Mouse (Mus musculus) liver, adult (tissue): ENCODE data around the gene Paics.

Experiments used
- GATA4 ChIP-seq: IDR thresholded peaks from 2 replicates; pipeline ENCODE4 v1.6.1; 2014; ENCODE audit warnings: mild to moderate bottlenecking, low read length; ENCODE audit not compliant: insufficient replicate concordance

Paics gene

GRCm38 (mm10) chr5:76974207-76974553, 23.1 kb downstream of the Paics start:
- no peak for TF ChIP-seq GATA4

- TF ChIP-seq GATA4, result no peak
These were observed 23.6 kb downstream of the Paics start, which contains the start of gene Srp72 for GRCm38 (mm10) chr5:76974554-76975285. Gene Srp72, plus strand, starts transcription at chr5:76974683.

GRCm38 (mm10) chr5:76975736-76976135, 24.6 kb downstream of the Paics start:
- no peak for TF ChIP-seq GATA4

- TF ChIP-seq GATA4, result no peak
These were observed 32.9 kb downstream of the Paics start for GRCm38 (mm10) chr5:76984015-76984414.

- no peak for TF ChIP-seq GATA4
These were observed 39.7 kb downstream of the Paics start for GRCm38 (mm10) chr5:76990789-76991188.

GRCm38 (mm10) chr5:76993174-76993814, 42.2 kb downstream of the Paics start:
- TF ChIP-seq GATA4, result no peak

DNA sequence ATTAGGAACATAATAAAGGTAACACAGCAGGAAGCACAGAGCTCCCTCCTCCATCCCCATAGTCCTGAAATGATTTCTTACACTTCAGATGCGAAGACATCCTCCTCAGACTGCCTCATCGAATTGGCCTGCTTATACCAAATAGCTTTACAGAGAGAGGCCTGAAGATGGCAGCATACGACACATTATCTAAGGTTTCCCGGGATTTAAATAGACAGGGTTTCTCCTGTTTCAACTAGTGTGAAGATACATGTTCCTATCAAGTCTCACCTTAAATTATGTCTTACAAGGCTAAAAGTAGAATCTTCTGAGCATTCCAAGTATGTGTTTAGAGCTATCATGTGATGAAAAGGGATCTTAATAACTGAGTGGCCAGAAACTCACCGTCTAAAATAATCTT, 47.3 kb downstream of the Paics start:
- no peak for TF ChIP-seq GATA4

- TF ChIP-seq GATA4, result no peak
These were observed 50.1 kb downstream of the Paics start for GRCm38 (mm10) chr5:77001192-77001591.

DNA sequence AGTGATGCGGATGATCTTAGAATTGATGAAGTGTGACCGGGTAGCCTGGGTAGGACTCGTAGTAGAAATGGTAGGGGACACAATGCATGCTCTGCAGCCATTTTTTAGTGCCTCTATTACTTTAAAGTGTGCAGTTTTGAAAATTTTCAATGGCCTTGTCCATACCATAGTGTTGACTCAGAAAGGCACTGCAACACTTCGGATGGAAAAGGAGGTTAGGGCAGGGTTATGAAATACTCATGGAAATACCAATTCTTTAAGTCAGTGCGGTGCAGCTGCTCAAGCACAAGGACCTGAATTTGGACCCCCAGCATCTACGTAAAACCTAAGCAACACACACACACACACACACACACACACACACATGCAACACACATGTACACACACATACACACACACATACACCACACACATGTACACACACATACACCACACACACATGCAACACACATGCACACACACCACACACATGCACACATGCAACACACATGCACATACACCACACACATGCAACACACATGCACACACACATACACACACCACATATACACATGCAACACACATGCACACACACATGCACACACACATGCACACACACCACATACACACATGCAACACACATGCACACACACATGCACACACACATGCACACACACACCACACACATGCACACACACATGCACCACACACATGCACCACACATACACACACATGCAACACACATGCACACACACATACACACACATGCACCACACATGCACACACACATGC, 53.1 kb downstream of the Paics start, which contains the start of gene Arl9:
Gene Arl9, plus strand, starts transcription at position 5 of the 771 bp plus-strand sequence.
- no peak for TF ChIP-seq GATA4

DNA sequence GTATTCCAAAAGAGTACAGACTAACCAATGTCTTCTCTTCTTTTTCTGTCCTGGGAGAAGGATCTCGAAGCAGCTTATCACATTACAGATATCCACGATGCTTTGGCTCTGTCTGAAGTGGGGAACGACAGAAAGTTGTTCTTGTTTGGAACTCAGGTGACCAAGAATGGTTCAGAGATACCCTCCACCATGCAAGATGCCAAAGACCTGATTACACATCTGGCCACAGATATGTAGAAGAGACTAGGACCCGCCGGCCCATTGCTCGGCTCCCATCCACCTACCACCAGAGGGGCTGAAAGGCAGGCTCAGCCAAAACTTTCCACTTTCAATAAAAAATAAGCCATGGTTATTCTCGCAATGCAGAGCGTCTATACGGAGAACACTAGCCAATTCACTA, 59.2 kb downstream of the Paics start:
- TF ChIP-seq GATA4, result no peak

DNA sequence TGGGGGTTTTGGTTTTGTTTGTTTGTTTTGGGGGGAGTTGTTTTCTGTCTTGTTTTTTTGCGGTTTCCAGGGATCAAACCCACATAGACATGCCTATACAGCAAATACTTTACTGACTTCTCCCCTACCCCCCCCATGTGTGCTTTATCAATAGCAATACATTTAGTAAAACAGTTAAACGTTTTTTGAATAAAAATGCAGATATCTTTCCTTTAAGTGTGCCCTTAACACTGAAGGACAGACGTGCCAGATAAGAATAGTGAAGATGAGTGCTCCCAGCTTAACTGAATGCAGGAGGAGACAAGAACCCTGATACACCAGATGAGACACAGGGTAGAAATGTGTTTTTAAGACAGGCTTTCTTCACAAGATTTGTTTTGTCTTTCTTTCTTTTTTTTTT, 60.0 kb downstream of the Paics start:
- no peak for TF ChIP-seq GATA4

- no peak for TF ChIP-seq GATA4
These were observed 62.1 kb downstream of the Paics start for GRCm38 (mm10) chr5:77013171-77013570.

DNA sequence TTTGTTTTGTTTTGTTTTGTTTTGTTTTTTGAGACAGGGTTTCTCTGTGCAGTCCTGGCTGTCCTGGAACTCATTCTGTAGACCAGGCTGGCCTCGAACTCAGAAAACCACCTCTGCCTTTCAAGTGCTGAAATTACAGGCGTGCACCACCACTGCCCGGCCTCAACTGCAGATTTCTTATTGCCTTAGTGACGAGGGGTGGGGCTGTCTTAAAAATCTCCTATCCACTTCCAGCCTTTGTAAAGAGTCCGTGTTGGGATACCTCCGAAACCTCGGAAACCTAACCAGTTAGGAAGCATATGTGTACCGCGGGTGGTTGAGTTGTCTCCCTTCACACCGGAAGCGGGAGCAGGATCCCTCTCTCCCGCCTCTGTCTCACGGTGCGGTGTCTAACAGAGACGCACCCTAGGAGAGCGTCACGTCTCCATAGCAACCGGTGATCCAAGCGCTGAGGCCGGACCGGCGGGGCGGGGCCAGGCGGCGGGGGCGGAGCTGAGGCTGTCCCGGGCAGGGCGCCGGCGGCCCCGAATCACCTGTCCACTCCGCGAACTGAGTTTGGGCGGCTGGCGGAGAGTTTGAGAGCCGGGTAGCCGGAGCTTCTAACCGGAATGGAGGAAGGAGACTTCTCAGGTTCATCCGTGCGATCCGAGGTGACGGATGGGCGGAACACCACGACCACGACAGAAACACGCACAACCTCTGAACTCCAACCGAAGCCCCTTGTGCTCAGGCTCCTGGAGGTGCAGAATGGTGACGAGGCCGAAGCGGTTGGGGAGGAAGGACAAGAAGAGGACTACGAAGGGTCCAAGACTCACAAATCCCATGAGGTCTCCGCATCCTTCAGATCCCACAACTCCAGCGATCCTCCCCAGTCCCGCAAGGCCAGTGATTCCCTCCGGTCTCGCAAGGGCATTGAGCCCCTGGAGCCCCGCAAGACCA, 64.7 kb downstream of the Paics start, which contains the start of gene Thegl:
Gene Thegl, plus strand, starts transcription at position 480 of the 939 bp plus-strand sequence.
- TF ChIP-seq GATA4, result no peak
